Mouse (Mus musculus): ENCODE measurements around the gene Vamp2.

Gene Vamp2

DNA sequence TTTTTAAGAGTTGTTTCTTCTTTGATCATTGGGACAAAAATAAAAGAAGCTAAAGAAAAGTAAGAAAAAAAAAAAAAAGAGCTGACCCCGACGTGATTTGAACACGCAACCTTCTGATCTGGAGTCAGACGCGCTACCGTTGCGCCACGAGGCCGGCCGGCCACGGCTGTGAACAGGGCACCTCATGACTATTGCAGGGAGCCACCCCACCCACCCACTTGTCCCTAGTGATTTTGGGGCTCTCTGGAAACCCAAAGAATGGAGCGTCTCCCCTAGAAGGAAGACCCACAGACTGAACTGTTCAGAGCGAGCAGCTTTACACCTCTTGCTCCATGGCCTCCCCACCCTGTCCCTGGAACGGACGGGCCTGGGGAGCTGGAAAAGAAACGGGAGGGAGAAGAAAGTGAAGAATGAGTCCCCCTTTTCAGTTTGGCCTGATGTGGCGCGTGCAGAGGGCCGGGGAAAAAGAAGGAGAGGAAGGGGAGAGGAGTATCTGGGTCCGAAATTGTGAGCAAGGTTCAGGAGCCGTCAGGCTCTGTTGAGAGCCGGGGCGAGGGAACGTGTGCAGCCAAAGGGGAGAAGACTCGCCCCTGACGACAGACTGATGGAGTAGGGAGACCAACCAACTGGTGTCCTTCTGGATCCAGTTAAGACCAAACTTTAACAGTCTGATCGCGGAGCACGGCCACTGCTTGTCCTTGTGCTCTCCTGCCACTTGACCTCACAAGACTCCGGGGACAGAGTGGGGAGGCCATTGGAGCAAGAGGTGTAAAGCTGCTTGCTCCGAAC is 24.7 kb upstream of the Vamp2 start:
- no peak for ATAC-seq (ENCODE audit: insufficient number of reproducible peaks, low FRiP score, low TSS enrichment)

DNA sequence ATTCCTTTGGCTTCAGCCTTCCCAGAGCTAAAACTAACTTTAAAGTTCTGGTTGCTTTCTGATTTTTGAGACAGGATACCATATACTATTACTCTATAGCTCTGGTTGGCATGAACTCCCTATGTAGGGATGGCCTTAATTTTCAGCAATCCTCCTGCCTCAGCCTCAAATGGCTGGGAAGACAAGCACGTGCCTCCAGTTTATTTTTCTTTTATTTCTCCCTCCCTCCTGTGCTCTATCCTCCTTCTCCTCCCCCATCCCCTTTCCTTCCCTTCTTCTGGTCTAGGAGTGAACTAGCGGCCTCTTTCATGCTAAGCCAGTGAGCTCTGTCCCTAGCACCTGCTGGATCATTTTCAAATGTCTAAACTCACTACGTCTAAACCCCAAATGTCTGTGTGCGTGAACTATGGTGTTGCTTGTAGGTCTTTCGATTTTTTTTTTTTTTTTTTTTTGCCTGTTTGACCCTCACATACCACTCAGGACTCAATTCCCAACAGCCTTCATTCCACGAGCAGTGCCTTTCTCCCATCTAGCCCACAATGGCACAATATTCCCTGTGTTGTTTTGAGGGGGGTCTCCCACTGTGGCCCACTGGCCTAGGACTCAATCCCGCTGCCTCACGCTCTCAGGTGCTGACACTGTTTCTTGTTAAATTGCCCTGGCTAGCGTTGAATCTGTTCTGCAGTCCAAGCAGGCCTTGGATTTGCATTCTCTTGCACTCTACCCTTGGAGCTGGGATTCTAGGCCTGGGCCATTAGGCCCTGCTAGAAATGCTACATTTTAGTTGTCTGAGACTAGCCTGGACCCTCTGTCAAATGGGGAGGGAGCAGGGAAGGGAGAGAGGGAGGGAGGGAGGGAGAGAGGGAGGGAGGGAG is 23.8 kb upstream of the Vamp2 start:
- ATAC-seq (ENCODE audit: insufficient number of reproducible peaks, low FRiP score, low TSS enrichment): no peak

DNA sequence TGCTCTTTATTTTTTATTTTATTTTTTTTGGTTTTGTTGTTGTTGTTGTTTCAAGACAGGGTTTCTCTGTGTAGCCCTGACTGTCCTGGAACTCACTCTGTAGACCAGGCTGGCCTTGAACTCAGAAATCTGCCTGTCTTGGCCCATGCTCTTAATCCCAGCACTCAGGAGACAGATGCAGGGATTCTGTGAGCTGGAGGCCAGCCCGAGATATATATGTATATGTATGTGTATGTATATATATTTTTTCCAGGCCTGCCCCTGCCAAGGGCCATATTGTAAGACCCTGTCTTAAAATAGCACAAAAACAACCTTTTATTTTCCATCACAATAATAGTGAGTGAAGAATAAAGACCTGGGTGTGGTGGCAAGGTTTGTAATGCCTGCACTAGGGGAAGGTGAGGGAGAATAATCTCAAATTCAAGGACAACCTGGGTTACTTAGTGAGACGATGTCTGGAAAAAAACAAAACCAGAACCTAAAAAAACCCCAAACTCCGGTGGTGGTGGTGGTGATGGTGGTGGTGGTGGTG is 22.8 kb upstream of the Vamp2 start:
- ATAC-seq (ENCODE audit: insufficient number of reproducible peaks, low FRiP score, low TSS enrichment): no peak

DNA sequence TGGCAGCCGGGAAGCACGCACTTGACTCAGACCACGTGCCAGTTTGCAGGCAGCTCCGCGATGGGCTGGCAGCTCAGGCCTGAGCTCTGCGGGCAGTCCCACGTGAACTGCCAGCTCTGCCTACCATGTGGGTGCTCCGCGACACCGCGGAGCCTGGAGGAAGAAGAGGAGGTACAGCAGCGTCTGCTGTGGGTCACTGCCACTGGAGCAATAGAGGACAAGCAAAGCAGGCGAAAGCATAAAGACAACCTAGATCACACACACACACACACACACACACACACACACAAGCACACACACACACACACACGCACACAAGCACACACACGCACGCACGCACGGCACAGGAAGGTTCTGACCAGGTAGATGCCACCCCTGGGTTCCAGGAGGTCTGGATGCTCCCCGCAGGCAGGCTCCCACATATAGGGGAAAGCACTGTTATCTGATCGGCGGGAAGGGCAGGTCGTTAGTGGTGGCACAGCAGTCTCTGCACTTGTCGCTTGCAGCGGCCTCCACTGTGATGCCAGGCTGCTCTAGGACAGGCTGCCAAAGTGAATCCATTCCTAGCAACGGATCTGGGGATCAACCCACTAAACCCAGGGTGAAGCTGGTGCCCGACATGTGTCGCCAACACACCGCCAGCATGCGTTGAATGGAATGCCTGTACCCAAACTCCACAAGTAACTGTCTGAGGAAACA is 22.0 kb upstream of the Vamp2 start:
- no peak for ATAC-seq (ENCODE audit: insufficient number of reproducible peaks, low FRiP score, low TSS enrichment)

DNA sequence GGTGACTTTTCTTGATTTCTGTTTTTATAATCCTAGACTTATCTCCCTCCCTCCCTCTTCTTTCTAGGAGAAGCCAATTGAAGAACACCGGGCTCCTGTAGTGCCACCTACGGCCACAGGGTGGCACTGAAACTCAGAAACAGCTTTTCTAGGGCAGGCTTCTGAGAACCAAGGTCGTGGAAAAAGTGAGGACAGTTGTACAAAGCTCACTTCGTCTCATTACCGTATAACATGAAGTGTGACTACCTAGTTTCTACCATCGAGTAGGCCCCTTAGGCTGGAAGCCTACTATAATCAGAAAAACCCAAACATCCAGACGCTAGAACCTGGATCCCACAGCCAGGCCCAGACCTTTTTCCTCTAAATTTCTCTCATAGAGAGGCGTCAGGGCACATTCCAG is 21.3 kb upstream of the Vamp2 start:
- no peak for ATAC-seq (ENCODE audit: insufficient number of reproducible peaks, low FRiP score, low TSS enrichment)

DNA sequence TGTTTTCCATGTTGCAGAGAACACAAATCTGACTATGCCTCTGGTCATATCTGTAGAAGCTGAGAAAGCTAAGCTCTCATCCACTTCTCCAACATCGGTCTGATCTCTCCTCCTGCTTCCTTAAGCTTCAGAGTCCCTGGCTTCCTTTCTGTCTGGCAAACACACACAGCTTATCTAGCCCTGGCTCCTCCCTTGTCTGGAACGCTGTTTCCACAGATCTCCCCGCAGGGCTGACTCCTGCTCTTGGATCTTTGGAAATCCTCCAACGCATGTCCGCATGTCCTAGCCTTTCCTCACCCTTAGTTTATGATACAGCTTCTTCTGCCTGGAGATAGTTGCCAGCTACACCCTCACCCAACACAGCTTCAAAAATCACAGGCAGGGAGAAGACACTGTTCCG is 20.7 kb upstream of the Vamp2 start:
- no peak for ATAC-seq (ENCODE audit: insufficient number of reproducible peaks, low FRiP score, low TSS enrichment)

DNA sequence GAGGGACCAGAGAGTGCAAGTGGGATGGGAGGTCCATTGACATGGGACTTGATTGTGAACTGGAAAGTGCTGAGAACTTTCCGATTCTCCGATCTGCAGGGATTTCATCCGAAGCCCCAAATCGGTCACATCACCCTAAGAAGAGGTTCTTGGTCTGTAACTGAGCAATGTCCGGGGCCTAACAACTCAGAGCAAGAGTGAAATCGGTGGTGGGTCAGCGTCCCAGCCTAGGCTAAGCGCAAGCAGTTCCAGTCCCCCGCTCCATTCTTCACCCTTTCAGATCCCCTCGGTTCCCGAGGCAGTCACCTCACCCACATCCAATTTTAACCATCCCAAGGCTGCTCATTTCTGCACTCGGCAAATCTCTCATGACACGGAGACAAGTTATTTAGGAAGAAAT is 18.2 kb upstream of the Vamp2 start:
- ATAC-seq (ENCODE audit: insufficient number of reproducible peaks, low FRiP score, low TSS enrichment): no peak

DNA sequence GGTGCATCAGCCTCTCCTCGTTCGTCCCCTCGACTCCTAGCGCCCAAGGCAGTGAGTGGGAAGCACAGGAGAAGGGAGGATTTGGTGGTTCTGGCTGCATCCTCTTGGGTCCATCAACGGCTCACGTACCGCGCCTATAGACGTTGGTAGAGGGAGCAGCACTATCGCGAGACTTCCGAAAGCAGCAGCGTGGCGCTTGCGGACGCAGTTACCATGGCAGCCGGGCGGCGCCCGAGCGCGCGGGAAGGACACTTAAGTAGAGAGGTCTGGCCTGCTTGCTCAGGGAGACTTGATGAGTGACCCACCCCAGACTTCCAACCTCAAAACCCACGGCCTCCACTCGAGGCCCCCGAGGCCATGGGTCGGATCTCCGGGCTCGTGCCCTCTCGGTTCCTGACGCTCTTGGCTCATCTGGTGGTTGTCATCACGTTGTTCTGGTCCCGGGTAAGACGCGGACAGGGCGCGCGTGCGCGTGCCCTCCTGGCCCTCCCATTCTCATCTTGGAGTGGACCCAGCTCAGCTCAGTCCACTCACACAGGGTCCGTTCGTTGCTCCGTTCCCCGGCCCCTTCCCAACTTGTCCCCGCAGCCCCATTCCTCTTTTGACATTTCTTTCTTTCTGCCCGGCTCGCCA is 17.6 kb upstream of the Vamp2 start, which contains the start of gene Tmem107:
Gene Tmem107, plus strand, starts transcription at position 217 of the 633 bp plus-strand sequence.
- ATAC-seq (ENCODE audit: insufficient number of reproducible peaks, low FRiP score, low TSS enrichment): peak; percentile 84

DNA sequence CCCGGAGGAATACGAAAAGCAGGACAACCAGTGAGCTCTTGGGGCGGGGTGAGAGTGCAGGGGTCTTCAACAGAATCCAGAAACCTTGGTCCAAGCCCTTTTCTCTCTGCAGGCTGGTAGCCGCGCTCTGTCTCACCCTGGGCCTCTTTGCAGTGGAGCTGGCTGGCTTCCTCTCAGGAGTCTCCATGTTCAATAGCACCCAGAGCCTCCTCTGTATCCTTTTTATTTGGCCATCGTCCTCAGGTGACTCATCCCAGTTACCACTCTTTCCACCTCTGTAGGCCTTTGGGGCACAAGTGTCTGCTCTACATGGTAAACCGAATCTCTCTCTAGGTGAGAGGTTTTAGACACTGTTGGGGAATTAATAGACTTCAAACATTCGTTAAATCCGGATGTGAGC is 17.0 kb upstream of the Vamp2 start:
- no peak for ATAC-seq (ENCODE audit: insufficient number of reproducible peaks, low FRiP score, low TSS enrichment)

DNA sequence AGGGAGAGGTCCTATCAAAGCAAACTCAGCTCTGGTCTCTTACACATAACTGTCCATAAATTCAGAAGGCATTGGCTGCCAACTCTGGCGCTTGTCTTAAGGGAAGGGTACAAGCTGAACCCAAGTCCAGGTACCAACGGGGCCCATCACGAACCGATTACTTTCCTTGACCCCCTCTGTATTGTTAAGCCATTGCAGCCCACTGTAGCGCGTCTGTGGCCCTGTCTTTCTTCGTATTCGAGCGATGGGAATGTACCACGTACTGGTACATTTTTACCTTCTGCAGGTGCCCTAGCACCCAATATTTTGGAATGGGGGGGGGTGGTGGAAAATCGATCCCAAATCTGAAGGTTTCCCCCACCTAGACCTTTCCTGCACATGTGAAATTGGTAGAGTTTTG is 16.1 kb upstream of the Vamp2 start:
- no peak for ATAC-seq (ENCODE audit: insufficient number of reproducible peaks, low FRiP score, low TSS enrichment)

DNA sequence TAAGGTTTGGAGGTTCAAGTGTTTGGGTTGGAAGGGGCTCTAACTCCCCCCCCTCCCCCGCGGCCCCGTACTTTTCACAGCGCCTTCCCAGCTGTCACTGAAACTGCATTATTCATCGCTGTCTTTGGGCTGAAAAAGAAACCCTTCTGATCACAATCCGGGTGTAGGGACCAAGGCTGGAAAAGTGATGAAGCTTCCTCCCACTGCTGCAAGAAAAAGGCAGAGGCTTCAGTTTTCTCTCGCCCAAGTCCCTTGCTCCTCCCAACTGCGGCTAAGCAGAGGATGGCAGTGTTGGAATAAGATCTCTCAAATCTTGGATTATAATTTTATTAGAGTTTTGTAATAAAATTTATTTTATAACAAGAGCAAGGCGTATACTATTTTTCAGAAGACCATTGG is 15.6 kb upstream of the Vamp2 start:
- ATAC-seq (ENCODE audit: insufficient number of reproducible peaks, low FRiP score, low TSS enrichment): no peak

DNA sequence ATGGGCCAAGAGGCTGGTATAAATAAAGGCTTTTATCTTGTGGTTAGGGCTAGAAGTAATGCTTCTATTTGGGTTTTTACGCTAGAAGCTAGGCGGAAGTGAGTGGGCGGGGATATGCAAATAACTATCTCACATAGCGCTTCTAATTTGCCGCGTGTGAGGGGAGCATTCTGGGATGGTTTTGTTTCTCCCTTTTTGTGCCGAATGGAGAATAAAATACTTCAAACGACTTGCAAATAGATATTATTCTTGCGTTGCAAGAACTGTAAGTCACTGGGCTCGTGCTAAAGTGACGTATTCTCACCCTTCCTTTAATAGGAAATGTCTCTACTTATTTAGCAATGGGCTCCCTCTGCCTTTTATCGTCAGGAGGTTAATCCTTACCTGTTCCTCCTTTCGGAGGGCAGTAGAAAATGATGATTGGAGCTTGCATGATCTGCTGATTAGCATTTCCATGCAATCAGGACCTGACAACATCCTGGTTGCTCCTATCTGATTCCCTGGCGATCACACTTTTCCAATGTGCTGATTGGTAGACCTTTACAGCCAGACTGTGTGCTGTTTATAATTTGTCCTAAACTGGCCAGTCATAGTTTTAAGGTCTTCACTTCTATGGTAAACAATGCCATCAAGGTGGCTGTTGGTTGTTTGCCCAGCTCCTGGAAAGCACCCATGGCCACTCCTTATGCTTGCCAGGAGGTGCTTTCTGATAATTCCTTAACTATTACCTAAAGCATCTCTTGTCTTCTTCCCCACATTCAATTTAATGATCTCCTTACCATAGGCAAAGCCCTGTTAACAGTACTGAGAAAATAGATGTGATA is 15.0 kb upstream of the Vamp2 start:
- peak; percentile 67 for ATAC-seq (ENCODE audit: insufficient number of reproducible peaks, low FRiP score, low TSS enrichment)

DNA sequence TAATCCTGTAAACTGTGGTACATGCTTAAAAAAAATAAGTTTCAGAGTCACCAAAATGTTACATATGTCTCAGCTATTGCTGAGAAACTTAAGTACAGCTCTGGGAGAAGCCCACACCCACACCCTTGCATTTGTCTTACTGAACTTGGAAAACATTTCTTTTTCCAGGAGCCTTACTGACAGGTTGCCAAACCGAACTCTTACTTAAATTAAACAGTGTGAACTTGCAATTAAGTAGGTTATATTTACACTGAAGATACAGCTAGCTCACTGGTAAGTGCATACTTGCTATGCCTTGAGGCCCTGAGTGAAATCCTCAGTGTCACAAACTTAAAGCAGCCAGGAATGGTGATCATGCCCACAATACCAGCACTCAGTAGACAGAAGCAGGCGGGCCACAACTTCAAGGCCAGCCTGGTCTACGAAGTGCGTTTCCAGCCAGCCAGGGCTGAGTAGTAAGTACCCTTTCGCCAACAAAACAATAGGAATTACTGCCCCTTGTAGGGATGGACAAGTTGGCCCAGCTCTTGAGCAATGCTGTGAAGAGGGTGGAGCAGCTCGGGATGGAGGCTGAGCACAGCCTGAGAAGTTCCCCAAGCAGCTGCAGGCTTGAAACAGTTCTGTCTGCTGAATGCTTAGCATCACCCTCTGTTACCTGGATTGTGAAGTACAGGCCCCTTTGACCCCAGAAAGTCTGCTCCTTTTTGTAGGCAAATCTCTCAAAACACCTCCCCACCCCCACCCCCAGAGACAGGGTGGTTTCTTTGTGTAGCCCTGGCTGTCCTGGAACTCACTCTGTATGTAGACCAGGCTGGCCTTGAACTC is 14.1 kb upstream of the Vamp2 start:
- ATAC-seq (ENCODE audit: insufficient number of reproducible peaks, low FRiP score, low TSS enrichment): no peak

DNA sequence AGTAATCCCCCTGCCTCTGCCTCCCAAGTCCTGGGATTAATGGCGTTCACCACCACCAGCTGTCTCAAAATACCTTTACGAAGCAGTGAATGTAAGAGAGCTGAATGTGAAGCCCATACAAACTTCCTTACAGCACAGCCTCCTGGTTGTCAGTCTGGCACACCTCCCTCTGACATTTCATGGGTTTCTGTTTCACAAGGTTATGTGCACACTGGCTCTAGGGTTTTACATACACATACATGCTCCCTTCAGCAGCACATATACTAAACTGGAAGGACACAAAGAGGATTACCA is 13.6 kb upstream of the Vamp2 start:
- no peak for ATAC-seq (ENCODE audit: insufficient number of reproducible peaks, low FRiP score, low TSS enrichment)

DNA sequence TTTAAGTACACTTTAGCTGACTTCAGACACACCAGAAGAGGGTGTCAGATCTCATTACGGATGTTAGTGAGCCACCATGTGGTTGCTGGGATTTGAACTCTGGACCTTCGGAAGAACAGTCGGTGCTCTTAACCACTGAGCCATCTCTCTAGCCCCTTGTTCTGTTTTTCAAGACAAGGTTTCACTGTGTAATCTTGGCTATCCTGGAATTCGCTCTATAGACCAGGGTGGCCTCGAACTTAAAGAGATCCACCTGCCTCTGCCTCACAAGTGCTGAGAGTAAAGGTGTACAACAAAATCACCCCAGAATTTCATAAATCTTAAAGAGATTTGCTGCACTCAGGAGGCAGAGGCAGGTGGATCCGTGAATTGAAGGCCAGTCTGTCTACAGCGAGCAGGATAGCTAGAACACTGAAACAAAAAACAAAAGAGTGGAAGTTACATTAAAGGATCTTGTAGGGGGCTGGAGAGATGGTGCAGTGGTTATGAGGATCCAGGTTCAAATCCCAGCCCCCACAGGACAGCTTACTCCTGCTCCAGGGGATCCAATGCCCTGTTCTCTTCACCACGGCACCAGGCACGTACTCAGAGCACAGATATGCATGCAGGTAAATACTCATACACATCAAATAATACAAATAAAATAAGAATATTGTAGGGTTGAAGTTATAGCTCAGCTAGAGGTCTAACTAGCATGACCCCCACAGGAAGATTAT is 12.4 kb upstream of the Vamp2 start:
- no peak for ATAC-seq (ENCODE audit: insufficient number of reproducible peaks, low FRiP score, low TSS enrichment)

DNA sequence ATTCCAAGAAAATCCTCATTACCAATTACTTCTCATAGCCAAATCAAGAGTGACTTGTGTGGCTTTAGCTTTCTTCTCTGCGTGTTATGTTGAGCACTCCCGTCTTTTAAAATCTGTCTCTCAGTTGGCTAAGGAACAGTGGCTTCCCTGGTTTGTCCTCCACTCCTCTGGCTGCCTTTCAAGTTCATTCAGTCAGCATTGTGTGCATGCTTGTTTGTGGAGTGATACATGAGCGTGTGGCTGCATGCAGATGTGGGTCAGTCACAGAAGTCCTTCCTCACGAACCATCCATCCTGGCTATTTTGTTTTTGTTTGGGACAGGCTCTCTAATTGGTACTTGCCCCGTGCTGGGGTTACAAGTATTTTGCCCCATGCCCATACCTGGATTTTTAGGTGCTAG is 11.7 kb upstream of the Vamp2 start:
- ATAC-seq (ENCODE audit: insufficient number of reproducible peaks, low FRiP score, low TSS enrichment): no peak

DNA sequence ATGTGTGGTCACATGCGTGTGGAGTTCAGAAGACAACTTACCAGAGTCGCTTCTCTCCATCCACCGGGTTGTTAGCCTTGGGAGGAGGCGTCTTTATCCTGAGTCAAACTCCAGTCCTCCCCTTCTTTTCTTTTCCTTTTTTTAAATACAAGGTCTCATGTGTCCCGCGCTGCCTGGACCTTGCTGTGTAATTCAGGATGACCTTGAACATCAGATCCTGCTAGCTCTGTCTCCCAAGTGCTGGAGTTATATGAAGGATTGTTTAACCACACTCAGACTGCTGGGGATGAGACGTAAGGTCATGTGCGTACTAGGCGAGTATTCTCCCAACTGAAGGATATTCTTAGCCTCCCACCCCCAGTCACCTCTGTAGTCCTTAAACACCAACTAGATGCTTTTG is 11.0 kb upstream of the Vamp2 start:
- ATAC-seq (ENCODE audit: insufficient number of reproducible peaks, low FRiP score, low TSS enrichment): no peak

DNA sequence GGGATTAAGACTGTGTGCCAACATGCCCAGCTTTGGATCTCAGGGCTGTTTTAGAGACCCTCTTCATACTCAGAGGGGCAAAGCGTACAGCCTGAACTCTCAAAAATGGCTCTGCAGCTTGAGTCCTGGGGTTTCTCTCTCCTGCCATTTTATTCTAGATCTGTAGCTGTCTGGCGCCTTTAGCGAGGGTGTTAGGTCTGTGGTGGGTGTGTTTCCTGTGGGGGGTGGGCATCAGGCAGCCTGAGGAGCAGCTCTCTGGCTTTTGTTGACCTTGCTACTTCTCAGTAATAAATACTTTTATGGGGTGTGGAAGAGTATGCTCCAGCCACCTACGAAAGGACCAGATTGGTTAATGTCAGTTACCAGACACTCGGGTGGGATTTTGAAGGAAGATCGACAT is 10.2 kb upstream of the Vamp2 start:
- no peak for ATAC-seq (ENCODE audit: insufficient number of reproducible peaks, low FRiP score, low TSS enrichment)
